Mouse (Mus musculus) liver, embryonic 13.5 days (tissue): Measurements from ENCODE around the gene Gbf1. TPM values are rescaled to one million over a fixed set of nuclear protein-coding genes. Genes with fewer than 3 reads are reported as not detected.
A peak's percentile ranks its signal among the peaks of the same experiment; 100 is the strongest.

Experiments
- ATAC-seq: fragments of 200-750 bp; cut with Nextera tagmentation; 2 replicates; pipeline ENCODE4 v1.8.0; 2017; ENCODE audit warnings: low read depth, mild to moderate bottlenecking, moderate number of reproducible peaks, moderate library complexity
- DNase-seq: peaks from one replicate; pipeline ENCODE4 v3.0.0; 2022
- H3K27ac ChIP-seq: fragments of 300-500 bp; sonication (generic); 2 replicates; pipeline ENCODE4 v1.5.1; 2015; ENCODE audit warnings: moderate library complexity, mild to moderate bottlenecking, inconsistent platforms
- H3K27me3 ChIP-seq: fragments of 300-500 bp; sonication (generic); 2 replicates; pipeline ENCODE4 v1.6.1; 2015; ENCODE audit warnings: mild to moderate bottlenecking, inconsistent platforms
- H3K36me3 ChIP-seq: fragments of 300-500 bp; sonication (generic); 2 replicates; pipeline ENCODE4 v1.6.1; 2015; ENCODE audit warnings: mild to moderate bottlenecking, inconsistent platforms
- H3K4me1 ChIP-seq: fragments of 300-500 bp; sonication (generic); replicated peaks from 2 replicates; pipeline ENCODE4 v1.6.1; 2015; ENCODE audit warnings: inconsistent platforms
- H3K4me2 ChIP-seq: fragments of 300-500 bp; sonication (generic); 2 replicates; pipeline ENCODE4 v1.6.1; 2015; ENCODE audit warnings: inconsistent platforms, mild to moderate bottlenecking, moderate library complexity
- H3K4me3 ChIP-seq: fragments of 300-500 bp; sonication (generic); replicated peaks from 2 replicates; pipeline ENCODE4 v1.5.1; 2015; ENCODE audit warnings: mild to moderate bottlenecking, inconsistent platforms
- H3K9ac ChIP-seq: fragments of 300-500 bp; sonication (generic); 2 replicates; pipeline ENCODE4 v1.6.1; 2015; ENCODE audit warnings: mild to moderate bottlenecking, inconsistent platforms
- H3K9me3 ChIP-seq: fragments of 300-500 bp; sonication (generic); replicated peaks from 2 replicates; pipeline ENCODE4 v1.6.1; 2016; ENCODE audit warnings: inconsistent platforms
- WGBS: fragments of 180-500 bp; shearing (Covaris S2); methylation state at CpG from one replicate; pipeline ENCODE4 v1.1.7; 2015; ENCODE audit not compliant: insufficient replicate concordance; 5-methylcytosine and 5-hydroxymethylcytosine counted together
- polyA plus RNA-seq: library from polyadenylated mRNA; unstranded; fragments of >200 nt; fragmentation: Nextera tagmentation; extraction: Ambion mirVana; gene quantifications from 2 replicates; pipeline ENCODE4 v1.2.1, GENCODE M21; 2015

Gene Gbf1
- polyA plus RNA-seq, 1 experiment from 2014 or later = 20.1 TPM

DNA sequence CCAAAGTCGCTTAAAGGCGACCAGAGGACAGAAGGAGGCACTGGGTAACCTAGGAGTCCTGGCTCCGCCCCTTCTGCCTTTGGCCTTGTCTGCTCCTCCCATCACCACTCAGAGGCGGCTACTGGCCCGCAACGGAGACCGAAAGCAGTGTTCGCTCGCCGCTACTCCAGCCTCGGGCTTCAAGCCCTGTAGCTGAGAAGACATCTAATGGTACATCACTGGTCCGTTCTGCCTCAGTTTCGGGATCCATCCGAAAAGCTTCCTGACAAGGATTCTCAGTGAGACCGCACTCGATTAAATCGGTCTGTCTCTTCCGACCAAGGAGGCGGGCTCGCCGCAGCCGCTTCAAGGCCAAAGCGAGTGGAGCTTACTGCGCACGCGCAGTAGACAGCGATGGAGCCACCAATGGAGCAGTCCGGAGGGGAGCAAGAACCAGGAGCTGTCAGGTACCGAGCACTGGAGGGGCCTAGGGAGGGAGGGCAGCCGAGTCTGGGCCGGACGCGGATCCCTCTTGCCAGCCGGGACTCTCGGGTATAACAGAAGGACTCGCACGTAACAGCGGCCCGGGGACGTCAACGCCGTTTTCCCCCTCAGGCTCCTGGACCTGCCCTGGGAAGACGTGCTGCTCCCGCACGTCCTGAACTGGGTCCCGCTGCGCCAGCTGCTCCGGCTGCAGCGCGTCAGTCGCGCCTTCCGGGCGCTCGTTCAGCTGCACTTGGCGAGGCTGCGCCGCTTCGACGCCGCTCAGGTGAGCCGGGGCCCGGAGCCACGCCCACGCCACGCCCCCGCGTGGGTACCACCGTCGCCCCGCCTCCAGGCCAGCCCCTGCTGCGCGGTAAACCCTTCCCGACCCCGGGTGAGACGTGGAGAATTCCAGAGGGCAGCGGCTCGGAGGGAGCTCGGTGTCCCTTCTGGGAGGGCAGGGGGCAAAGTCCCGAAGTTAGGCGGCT, 176.0 kb downstream of the Gbf1 start, which contains the start of gene Fbxl15:
Gene Fbxl15, plus strand, starts transcription at position 104 of the 950 bp plus-strand sequence.
- Histone ChIP-seq H3K4me1 (peaks cover 46% of the 10 kb centered on the region), H3K36me3 (peaks cover 20% of the 10 kb centered on the region), H3K9me3 (no peaks in the 10 kb centered on the region), H3K4me2 (peak within 1 kb of the TSS; percentile 100), H3K9ac (peak within 1 kb of the TSS; percentile 83), H3K27me3 (peaks cover 48% of the 10 kb centered on the region), H3K27ac (peak within 1 kb of the TSS; percentile 91), H3K4me3 (peak within 1 kb of the TSS; percentile 82)
- ATAC-seq (peak; percentile 87), DNase-seq (peak; percentile 88)
- under 1% methylated on average over 81 of the region's 81 CpGs for WGBS

DNA sequence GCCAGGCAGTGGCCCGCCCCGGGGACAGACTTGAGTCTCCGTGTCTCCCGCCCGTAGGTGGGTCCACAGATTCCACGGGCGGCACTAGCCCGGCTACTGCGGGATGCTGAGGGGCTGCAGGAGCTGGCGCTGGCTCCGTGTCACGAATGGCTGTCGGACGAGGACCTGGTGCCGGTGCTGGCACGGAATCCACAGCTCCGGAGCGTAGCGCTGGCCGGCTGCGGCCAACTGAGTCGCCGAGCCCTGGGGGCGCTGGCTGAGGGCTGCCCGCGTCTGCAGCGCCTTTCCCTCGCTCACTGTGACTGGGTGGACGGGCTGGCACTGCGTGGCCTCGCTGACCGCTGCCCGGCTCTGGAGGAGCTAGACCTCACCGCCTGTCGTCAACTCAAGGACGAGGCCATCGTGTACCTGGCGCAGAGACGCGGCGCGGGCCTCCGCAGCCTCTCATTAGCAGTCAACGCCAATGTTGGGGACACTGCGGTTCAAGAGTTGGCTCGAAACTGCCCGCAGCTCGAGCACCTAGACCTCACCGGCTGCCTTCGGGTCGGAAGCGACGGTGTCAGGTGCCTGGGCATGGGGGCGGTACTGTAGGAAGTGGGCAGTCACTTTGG, 176.8 kb downstream of the Gbf1 start:
- DNase-seq (no peak), ATAC-seq (no peak)
- Histone ChIP-seq H3K9ac (peak overlapping the region; percentile 83), H3K4me2 (peak overlapping the region; percentile 100), H3K27me3 (peaks cover 41% of the 10 kb centered on the region), H3K9me3 (no peaks in the 10 kb centered on the region), H3K27ac (peak overlapping the region; percentile 91), H3K4me1 (peaks cover 46% of the 10 kb centered on the region), H3K4me3 (peak overlapping the region; percentile 82), H3K36me3 (peaks cover 20% of the 10 kb centered on the region)
- WGBS = 4% methylated on average over 54 of the region's 54 CpGs

DNA sequence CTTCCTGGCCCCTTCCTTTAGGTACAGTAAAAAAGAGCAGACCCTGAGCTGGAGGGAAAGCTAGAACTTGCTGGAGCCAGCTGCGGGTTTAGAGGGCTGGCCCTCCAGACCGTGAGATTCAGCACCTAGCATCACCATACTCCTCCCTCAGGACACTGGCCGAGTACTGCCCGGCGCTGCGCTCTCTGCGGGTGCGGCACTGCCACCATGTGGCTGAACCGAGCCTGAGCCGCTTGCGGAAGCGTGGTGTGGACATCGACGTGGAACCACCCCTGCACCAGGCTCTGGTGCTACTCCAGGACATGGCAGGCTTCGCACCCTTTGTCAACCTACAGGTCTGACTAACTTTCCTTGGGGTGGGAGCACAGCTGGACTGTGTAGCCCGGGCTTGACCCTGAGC, 177.6 kb downstream of the Gbf1 start:
- H3K4me3 ChIP-seq = peak overlapping the region; percentile 82
- DNase-seq = peak; percentile 79
- WGBS = 7% methylated on average over 16 of the region's 16 CpGs
- H3K9ac ChIP-seq = 0 out of 2 replicates have a peak overlapping the region, but pooled peaks have one; percentile 83
- peak overlapping the region; percentile 100 for H3K4me2 ChIP-seq
- peaks cover 32% of the 10 kb centered on the region for H3K27me3 ChIP-seq
- H3K27ac ChIP-seq = no peak overlapping the region
- no peaks in the 10 kb centered on the region for H3K9me3 ChIP-seq
- H3K4me1 ChIP-seq = peaks cover 42% of the 10 kb centered on the region
- H3K36me3 ChIP-seq = peaks cover 20% of the 10 kb centered on the region
- peak; percentile 48 for ATAC-seq

DNA sequence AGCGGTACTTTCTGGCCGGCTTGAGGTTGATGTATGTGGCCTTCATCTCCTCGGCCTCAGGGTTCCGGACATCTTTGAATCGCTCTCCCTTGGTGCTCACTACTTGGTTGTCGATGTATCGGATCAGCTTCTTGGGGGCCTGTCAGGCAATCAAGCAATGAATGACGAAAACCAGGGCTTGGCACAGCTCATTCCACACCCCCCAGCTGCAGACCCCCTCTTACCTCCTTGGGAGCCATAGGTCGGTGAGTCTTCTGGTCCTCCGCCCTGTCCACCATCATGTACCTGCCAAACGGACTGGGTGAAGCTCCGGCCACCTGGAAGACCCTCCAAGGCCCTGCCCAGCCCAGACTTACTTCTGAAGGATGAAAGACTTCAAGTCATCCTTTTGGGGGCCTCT, 178.4 kb downstream of the Gbf1 start:
- no peak for DNase-seq
- Histone ChIP-seq H3K4me3 (no peak overlapping the region), H3K4me2 (no peak overlapping the region), H3K9me3 (no peaks in the 10 kb centered on the region), H3K9ac (no peak overlapping the region), H3K36me3 (peaks cover 20% of the 10 kb centered on the region), H3K27me3 (peaks cover 25% of the 10 kb centered on the region), H3K4me1 (peaks cover 39% of the 10 kb centered on the region), H3K27ac (no peak overlapping the region)
- no peak for ATAC-seq
- WGBS = 83% methylated on average over 12 of the region's 12 CpGs

DNA sequence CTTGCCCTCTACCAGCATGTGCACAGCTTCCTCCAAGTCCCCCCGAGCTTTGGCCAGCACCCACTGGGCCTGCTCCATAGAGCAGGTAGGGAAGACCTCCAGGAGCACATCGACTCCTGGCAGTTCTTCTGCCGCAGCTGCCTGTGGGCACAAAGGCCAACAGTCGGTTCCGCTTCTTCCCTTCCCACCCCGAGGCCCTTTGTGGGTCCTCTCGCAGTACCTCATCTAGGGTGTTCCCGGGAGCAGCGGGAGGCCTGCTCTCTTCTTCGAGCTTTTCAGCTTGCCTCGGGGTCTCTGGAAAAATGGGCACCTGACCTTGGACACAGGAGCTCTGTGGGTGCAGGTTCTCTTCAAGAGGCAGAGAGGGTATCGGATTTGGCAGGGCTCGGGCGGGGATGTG, 179.0 kb downstream of the Gbf1 start:
- Histone ChIP-seq H3K9ac (no peak overlapping the region), H3K27me3 (peaks cover 19% of the 10 kb centered on the region), H3K36me3 (peaks cover 20% of the 10 kb centered on the region), H3K27ac (no peak overlapping the region), H3K4me1 (peaks cover 40% of the 10 kb centered on the region), H3K4me2 (no peak overlapping the region), H3K4me3 (no peak overlapping the region), H3K9me3 (no peaks in the 10 kb centered on the region)
- ATAC-seq (no peak), DNase-seq (no peak)
- 86% methylated on average over 14 of the region's 14 CpGs for WGBS

DNA sequence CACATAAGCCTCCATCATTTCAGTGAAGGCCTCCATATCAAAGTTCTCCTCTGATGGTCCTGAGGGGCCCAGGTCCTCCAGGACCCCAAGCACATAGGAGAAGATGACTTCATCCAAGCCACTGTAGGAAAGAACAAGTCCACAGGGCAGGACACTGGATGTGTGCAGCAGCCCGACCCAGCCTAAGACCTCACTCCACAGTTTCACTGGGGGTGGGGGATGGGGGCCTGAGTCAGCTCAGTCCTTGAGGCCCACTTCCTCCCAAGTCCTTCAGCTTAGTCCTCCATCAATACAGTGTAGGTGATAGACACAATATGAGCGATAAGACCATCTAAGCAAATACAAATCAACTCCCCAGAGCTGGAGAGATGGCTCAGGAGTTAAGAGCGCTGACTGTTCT, 179.6 kb downstream of the Gbf1 start:
- Histone ChIP-seq H3K4me2 (no peak overlapping the region), H3K4me3 (no peak overlapping the region), H3K27me3 (peaks cover 13% of the 10 kb centered on the region), H3K9ac (no peak overlapping the region), H3K36me3 (peaks cover 20% of the 10 kb centered on the region), H3K9me3 (no peaks in the 10 kb centered on the region), H3K27ac (0 out of 2 replicates have a peak overlapping the region, but pooled peaks have one; percentile 3), H3K4me1 (peaks cover 40% of the 10 kb centered on the region)
- no peak for ATAC-seq
- 75% methylated on average over 3 of the region's 3 CpGs for WGBS
- no peak for DNase-seq

DNA sequence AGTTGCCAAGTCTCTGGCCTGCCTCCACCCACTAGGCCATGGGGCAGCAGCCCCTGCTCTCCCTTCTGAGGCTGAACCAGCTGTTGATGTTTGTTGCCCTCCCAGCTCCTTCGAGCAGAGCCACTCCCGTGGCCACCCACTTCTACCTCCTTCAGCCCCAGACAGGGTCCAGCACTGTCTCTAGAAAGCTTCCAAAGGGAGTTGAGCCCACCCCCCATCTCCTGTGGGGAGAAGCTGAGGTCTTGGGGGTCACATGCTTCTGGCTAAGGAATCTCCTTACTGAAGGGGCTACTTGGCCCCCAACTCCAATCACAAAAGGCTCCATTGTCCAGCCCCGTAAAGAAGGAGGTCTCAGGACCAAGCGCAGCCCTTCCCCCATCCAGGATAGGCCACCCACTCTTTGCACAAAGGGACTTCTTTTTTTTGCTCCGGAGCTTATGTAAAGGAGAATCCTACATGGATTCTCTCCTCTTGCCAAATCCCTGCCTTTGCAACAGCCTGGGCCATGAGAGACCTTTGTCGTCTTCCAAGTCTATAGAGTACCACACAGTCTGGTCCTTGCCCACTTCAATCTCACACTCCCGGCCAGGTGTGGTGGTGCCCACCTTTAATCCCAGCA, 180.5 kb downstream of the Gbf1 start:
- no peak overlapping the region for H3K4me2 ChIP-seq
- no peak overlapping the region for H3K9ac ChIP-seq
- DNase-seq (no peak), ATAC-seq (no peak)
- peaks cover 5% of the 10 kb centered on the region; the same call in 1 of the 2 replicates for H3K27me3 ChIP-seq
- no peak overlapping the region for H3K4me3 ChIP-seq
- WGBS = 69% methylated on average over 7 of the region's 7 CpGs
- peaks cover 40% of the 10 kb centered on the region for H3K4me1 ChIP-seq
- peaks cover 20% of the 10 kb centered on the region for H3K36me3 ChIP-seq
- 0 out of 2 replicates have a peak overlapping the region, but pooled peaks have one; percentile 3 for H3K27ac ChIP-seq
- H3K9me3 ChIP-seq = no peaks in the 10 kb centered on the region

DNA sequence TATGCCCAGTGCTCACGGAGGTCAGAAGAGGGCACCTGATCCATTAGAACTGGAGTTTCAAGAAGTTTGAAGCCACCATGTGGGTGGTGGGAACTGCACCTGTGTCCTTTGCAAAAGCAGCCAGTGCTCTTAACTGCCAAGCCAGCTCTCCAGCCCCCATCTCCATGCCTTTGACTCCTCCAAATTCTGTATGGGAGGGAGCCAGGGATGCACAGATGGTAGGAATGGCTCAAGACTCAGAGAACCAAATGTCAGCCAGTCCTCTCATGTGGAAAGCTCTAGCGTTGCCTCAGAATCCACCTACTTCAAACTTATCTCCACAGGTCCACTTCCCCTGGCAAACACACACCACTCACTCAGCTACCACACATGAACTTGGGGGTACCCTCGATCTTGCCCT, 181.6 kb downstream of the Gbf1 start:
- Histone ChIP-seq H3K9ac (no peak overlapping the region), H3K9me3 (no peaks in the 10 kb centered on the region), H3K27me3 (peaks cover 5% of the 10 kb centered on the region; the same call in 1 of the 2 replicates), H3K27ac (no peak overlapping the region), H3K4me2 (no peak overlapping the region), H3K4me1 (peaks cover 41% of the 10 kb centered on the region), H3K36me3 (peaks cover 20% of the 10 kb centered on the region), H3K4me3 (no peak overlapping the region)
- ATAC-seq = no peak
- DNase-seq = no peak
- WGBS = 72% methylated on average over 3 of the region's 3 CpGs

Other genes with a start within 250 kb of the Gbf1 start
- gene Armh3, start 154.0 kb upstream of the Gbf1 start, polyA plus RNA-seq = 4.3 and 5.6 TPM in 2 replicates
- gene Hps6, start 149.0 kb upstream of the Gbf1 start, polyA plus RNA-seq = 2.7 and 2.9 TPM in 2 replicates
- gene Pprc1, start 107.6 kb upstream of the Gbf1 start, polyA plus RNA-seq = 19.5 and 23.8 TPM in 2 replicates
- 31.9 and 34.9 TPM in 2 replicates for gene Ldb1, start 107.3 kb upstream of the Gbf1 start, polyA plus RNA-seq
- 105 and 118 TPM in 2 replicates for gene Nolc1, start 76.6 kb upstream of the Gbf1 start, polyA plus RNA-seq
- gene Elovl3, start 20.6 kb upstream of the Gbf1 start, polyA plus RNA-seq = 0.07 TPM in 1 of 2 replicates, not detected in the other
- 0.17 and 0.25 TPM in 2 replicates for gene Pitx3, start 4.2 kb upstream of the Gbf1 start, polyA plus RNA-seq
- 3.9 and 4.3 TPM in 2 replicates for gene Nfkb2, start 151.8 kb downstream of the Gbf1 start, polyA plus RNA-seq
- gene Psd, start 174.6 kb downstream of the Gbf1 start, polyA plus RNA-seq = 5.8 and 7.1 TPM in 2 replicates
- 11.2 and 12.1 TPM in 2 replicates for gene Fbxl15, start 175.7 kb downstream of the Gbf1 start, polyA plus RNA-seq
- gene Cuedc2, start 186.2 kb downstream of the Gbf1 start, polyA plus RNA-seq = 85.6 and 86.7 TPM in 2 replicates
- gene Mfsd13a, start 188.6 kb downstream of the Gbf1 start, polyA plus RNA-seq = 10.6 and 12.3 TPM in 2 replicates
- 0.44 and 0.59 TPM in 2 replicates for gene 2310034G01Rik, start 197.8 kb downstream of the Gbf1 start, polyA plus RNA-seq
- gene Actr1a, start 243.2 kb downstream of the Gbf1 start, polyA plus RNA-seq = 56.1 and 61.2 TPM in 2 replicates
- gene Sufu, start 244.4 kb downstream of the Gbf1 start, polyA plus RNA-seq = 6.3 and 8.2 TPM in 2 replicates